Mouse (Mus musculus) heart, postnatal 0 days (tissue): ENCODE data around the gene Uchl1. TPM values are rescaled to one million over a fixed set of nuclear protein-coding genes. Genes with fewer than 3 reads are reported as not detected.

Experiments used
- ATAC-seq: fragments of 200-750 bp; cut with Nextera tagmentation; 2 replicates; pipeline ENCODE4 v1.8.0; 2017; ENCODE audit warnings: low read depth, moderate number of reproducible peaks, moderate library complexity; ENCODE audit not compliant: insufficient read depth
- DNase-seq: peaks from one replicate; pipeline ENCODE4 v3.0.0-alpha.2; 2016; ENCODE audit warnings: low spot score
- H3K27ac ChIP-seq: fragments of 300-500 bp; sonication (generic); 2 replicates; pipeline ENCODE4 v1.5.1; 2014; ENCODE audit warnings: low read depth, mild to moderate bottlenecking
- H3K27me3 ChIP-seq: fragments of 300-500 bp; sonication (generic); 2 replicates; pipeline ENCODE4 v1.6.1; 2014; ENCODE audit warnings: low read length, mixed read lengths; ENCODE audit not compliant: control insufficient read depth, insufficient read depth
- H3K36me3 ChIP-seq: fragments of 300-500 bp; sonication (generic); replicated peaks from 2 replicates; pipeline ENCODE4 v1.6.1; 2014; ENCODE audit warnings: low read length, mixed read lengths; ENCODE audit not compliant: control insufficient read depth, insufficient read depth
- H3K4me1 ChIP-seq: fragments of 300-500 bp; sonication (generic); 2 replicates; pipeline ENCODE4 v1.6.1; 2014; ENCODE audit warnings: antibody characterized with exemption; ENCODE audit not compliant: control insufficient read depth, insufficient read depth
- H3K4me2 ChIP-seq: fragments of 300-500 bp; sonication (generic); 2 replicates; pipeline ENCODE4 v1.6.1; 2014; ENCODE audit warnings: low read depth, mild to moderate bottlenecking, low read length, moderate library complexity
- H3K4me3 ChIP-seq: fragments of 300-500 bp; sonication (generic); 2 replicates; pipeline ENCODE4 v1.5.1; 2014; ENCODE audit warnings: low read depth, low read length
- H3K9ac ChIP-seq: fragments of 300-500 bp; sonication (generic); replicated peaks from 2 replicates; pipeline ENCODE4 v1.6.1; 2014; ENCODE audit warnings: low read depth, low read length, mixed read lengths
- H3K9me3 ChIP-seq: fragments of 300-500 bp; sonication (generic); replicated peaks from 2 replicates; pipeline ENCODE4 v1.6.1; 2016; ENCODE audit warnings: low read length; ENCODE audit not compliant: control insufficient read depth
- CTCF ChIP-seq: IDR thresholded peaks from 2 replicates; pipeline ENCODE4 v1.5.1; 2016; ENCODE audit warnings: antibody characterized with exemption, control low read depth, low read depth
- EP300 ChIP-seq: IDR thresholded peaks from 2 replicates; pipeline ENCODE4 v1.6.1; 2016; ENCODE audit warnings: antibody characterized with exemption, low read depth
- WGBS: fragments of 180-500 bp; shearing (Covaris S2); extraction: QIAGEN DNeasy Blood & Tissue Kit; methylation state at CpG from one replicate; pipeline ENCODE4 v1.1.7; 2014; 5-methylcytosine and 5-hydroxymethylcytosine counted together
- polyA plus RNA-seq: library from polyadenylated mRNA; unstranded; fragments of >200 nt; fragmentation: Nextera tagmentation; extraction: Ambion mirVana; gene quantifications from 2 replicates; pipeline ENCODE4 v1.2.1, GENCODE M21; 2015
- total RNA-seq: library from RNA; depleted of rRNA; stranded (reverse); fragments of >200 nt; gene quantifications from 2 replicates; pipeline ENCODE4 v1.2.3, GENCODE M21; 2014; ENCODE audit warnings: low replicate concordance; rRNA removed

The Uchl1 gene
- total RNA-seq (97.4 and 108 TPM in 2 replicates), polyA plus RNA-seq (56.7 and 69.9 TPM in 2 replicates)

- peak within 1 kb of the TSS; percentile 9; the same call in 1 of the 2 replicates for H3K27ac ChIP-seq
- TF ChIP-seq CTCF = no peak
- no peaks in the 10 kb centered on the region for H3K36me3 ChIP-seq
- peak within 1 kb of the TSS; percentile 97 for H3K4me2 ChIP-seq
- DNase-seq (peak; percentile 83), ATAC-seq (peak; percentile 90)
- peaks cover 9% of the 10 kb centered on the region; the same call in 1 of the 2 replicates for H3K4me1 ChIP-seq
- 0% methylated on average over 20 of the region's 20 CpGs for WGBS
- peaks cover 15% of the 10 kb centered on the region; the same call in 1 of the 2 replicates for H3K27me3 ChIP-seq
- H3K9ac ChIP-seq = peak within 1 kb of the TSS; percentile 53
- H3K9me3 ChIP-seq = no peaks in the 10 kb centered on the region
- H3K4me3 ChIP-seq = peak within 1 kb of the TSS; percentile 62
These were observed at the start of gene Uchl1 for GRCm38 (mm10) chr5:66675983-66676382. TSS of gene Uchl1 (plus strand) at chr5:66676091.

DNA sequence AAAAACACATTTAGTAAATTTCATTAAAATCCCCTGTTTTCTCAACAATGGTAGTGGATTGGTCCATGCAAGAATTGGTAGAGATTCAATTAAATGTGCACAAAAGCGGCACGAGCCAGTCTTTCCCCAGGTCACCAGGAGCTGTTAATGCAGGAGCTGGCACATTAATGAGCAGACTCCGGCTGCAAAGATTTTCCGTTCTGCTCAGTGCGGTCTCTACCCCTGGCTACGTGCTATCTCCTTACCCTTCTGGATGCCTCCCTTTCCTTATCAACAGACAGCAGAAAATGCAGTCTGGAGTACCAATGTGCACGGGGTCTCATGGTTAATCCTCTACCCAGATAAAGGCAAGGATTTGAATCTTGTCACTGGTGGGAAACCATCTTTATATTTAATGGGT is 48.1 kb upstream of the Uchl1 start:
- no peak overlapping the region for H3K27ac ChIP-seq
- TF ChIP-seq EP300 (no peak), CTCF (no peak)
- no peak for ATAC-seq
- peak overlapping the region; percentile 46 for H3K4me2 ChIP-seq
- no peaks in the 10 kb centered on the region for H3K27me3 ChIP-seq
- 14% methylated on average over 7 of the region's 7 CpGs for WGBS
- no peaks in the 10 kb centered on the region for H3K4me1 ChIP-seq
- no peak for DNase-seq
- H3K4me3 ChIP-seq = no peak overlapping the region
- H3K9me3 ChIP-seq = no peaks in the 10 kb centered on the region
- H3K36me3 ChIP-seq = no peaks in the 10 kb centered on the region
- H3K9ac ChIP-seq = no peak overlapping the region

DNA sequence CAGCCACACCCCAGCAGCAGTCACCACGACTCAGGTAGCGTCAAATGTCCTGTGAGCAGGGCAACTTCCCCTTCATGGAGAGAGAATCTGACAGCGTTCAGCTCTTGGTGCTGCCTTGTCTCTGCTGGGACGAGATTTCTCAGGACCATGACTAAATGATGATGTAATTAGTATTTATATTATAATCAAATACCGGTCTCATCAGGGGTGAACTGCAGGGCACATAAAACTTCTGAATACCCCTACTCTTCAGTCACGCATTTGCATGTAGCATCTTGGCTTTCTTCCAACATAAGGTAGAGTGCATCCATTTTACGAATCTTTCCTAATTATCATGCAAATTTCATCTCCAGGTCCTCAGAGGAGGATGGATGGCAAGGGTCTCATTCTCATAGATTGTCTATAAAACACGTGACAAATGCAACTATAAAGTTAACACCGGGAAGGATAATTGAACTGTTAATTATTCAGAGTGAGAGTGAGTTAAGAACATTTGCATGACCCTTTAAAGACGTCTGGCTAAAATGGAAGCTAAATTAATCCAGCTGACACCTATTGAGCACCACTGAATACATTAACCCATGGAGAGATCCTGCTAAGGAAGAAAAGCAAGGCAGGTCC is 40.3 kb upstream of the Uchl1 start:
- DNase-seq (no peak), ATAC-seq (no peak)
- no peaks in the 10 kb centered on the region for H3K4me1 ChIP-seq
- H3K36me3 ChIP-seq = no peaks in the 10 kb centered on the region
- 0 out of 2 replicates have a peak, but pooled peaks cover 4% of the 10 kb centered on the region for H3K9me3 ChIP-seq
- no peaks in the 10 kb centered on the region for H3K27me3 ChIP-seq
- no peak overlapping the region for H3K27ac ChIP-seq
- no peak overlapping the region for H3K9ac ChIP-seq
- no peak overlapping the region for H3K4me2 ChIP-seq
- WGBS = 59% methylated on average over 10 of the region's 10 CpGs
- no peak overlapping the region for H3K4me3 ChIP-seq
- TF ChIP-seq EP300 (no peak), CTCF (no peak)

GRCm38 (mm10) chr5:66642156-66642555 is 33.7 kb upstream of the Uchl1 start:
- TF ChIP-seq CTCF (no peak), EP300 (no peak)
- H3K9me3 ChIP-seq = 0 out of 2 replicates have a peak, but pooled peaks cover 4% of the 10 kb centered on the region
- no peak overlapping the region for H3K9ac ChIP-seq
- no peaks in the 10 kb centered on the region for H3K27me3 ChIP-seq
- no peak for ATAC-seq
- WGBS = 87% methylated on average over 4 of the region's 4 CpGs
- H3K4me2 ChIP-seq = no peak overlapping the region
- H3K27ac ChIP-seq = no peak overlapping the region
- no peak overlapping the region for H3K4me3 ChIP-seq
- H3K4me1 ChIP-seq = peaks cover 6% of the 10 kb centered on the region
- no peaks in the 10 kb centered on the region for H3K36me3 ChIP-seq
- DNase-seq = no peak

GRCm38 (mm10) chr5:66643260-66643659 is 32.6 kb upstream of the Uchl1 start:
- H3K27me3 ChIP-seq = no peaks in the 10 kb centered on the region
- no peaks in the 10 kb centered on the region for H3K9me3 ChIP-seq
- DNase-seq (no peak), ATAC-seq (no peak)
- no peaks in the 10 kb centered on the region for H3K36me3 ChIP-seq
- 86% methylated on average over 5 of the region's 5 CpGs for WGBS
- no peak overlapping the region for H3K4me2 ChIP-seq
- TF ChIP-seq CTCF (no peak), EP300 (no peak)
- H3K4me1 ChIP-seq = peaks cover 13% of the 10 kb centered on the region
- H3K4me3 ChIP-seq = no peak overlapping the region
- no peak overlapping the region for H3K9ac ChIP-seq
- H3K27ac ChIP-seq = no peak overlapping the region
